Mouse (Mus musculus) hindbrain, embryonic 14.5 days (tissue): ENCODE measurements at regions not wholly inside any gene's neighbourhood (a gene's known extent, or its start where the extent isn't known, plus 50 kb on each side); places are given as distances from the start of the nearest gene placed in this dataset.
"Not testable (repeated sequence)": the region's sequence is repeated elsewhere in the genome, so short reads cannot be mapped to it uniquely, and the experiment has no call there.

Experiments used
- ATAC-seq: fragments of 200-750 bp; cut with Nextera tagmentation; 2 replicates; pipeline ENCODE4 v1.8.0; 2017; ENCODE audit warnings: moderate number of reproducible peaks, mild to moderate bottlenecking, moderate TSS enrichment, moderate library complexity; ENCODE audit not compliant: low FRiP score
- DNase-seq: peaks from one replicate; pipeline ENCODE4 v3.0.0-alpha.2; 2015; ENCODE audit warnings: low spot score
- H3K27ac ChIP-seq: fragments of 300-500 bp; sonication (generic); 2 replicates; pipeline ENCODE4 v1.5.1; 2014; ENCODE audit warnings: mild to moderate bottlenecking, moderate library complexity
- H3K27me3 ChIP-seq: fragments of 300-500 bp; sonication (generic); 2 replicates; pipeline ENCODE4 v1.6.1; 2014; ENCODE audit warnings: mild to moderate bottlenecking, low read length, mixed read lengths; ENCODE audit not compliant: control insufficient read depth, insufficient read depth
- H3K36me3 ChIP-seq: fragments of 300-500 bp; sonication (generic); replicated peaks from 2 replicates; pipeline ENCODE4 v1.6.1; 2014; ENCODE audit not compliant: control insufficient read depth, insufficient read depth
- H3K4me1 ChIP-seq: fragments of 300-500 bp; sonication (generic); replicated peaks from 2 replicates; pipeline ENCODE4 v1.6.1; 2014; ENCODE audit warnings: antibody characterized with exemption, low read length, mixed read lengths; ENCODE audit not compliant: control insufficient read depth, insufficient read depth
- H3K4me2 ChIP-seq: fragments of 300-500 bp; sonication (generic); replicated peaks from 2 replicates; pipeline ENCODE4 v1.6.1; 2014; ENCODE audit warnings: mild to moderate bottlenecking, moderate library complexity
- H3K4me3 ChIP-seq: fragments of 300-500 bp; sonication (generic); replicated peaks from 2 replicates; pipeline ENCODE4 v1.5.1; 2014; ENCODE audit warnings: mild to moderate bottlenecking, low read length
- H3K9ac ChIP-seq: fragments of 300-500 bp; sonication (generic); 2 replicates; pipeline ENCODE4 v1.6.1; 2014
- H3K9me3 ChIP-seq: fragments of 300-500 bp; sonication (generic); 2 replicates; pipeline ENCODE4 v1.6.1; 2016; ENCODE audit warnings: low read length; ENCODE audit not compliant: control insufficient read depth
- WGBS: fragments of 180-500 bp; shearing (Covaris S2); extraction: QIAGEN DNeasy Blood & Tissue Kit; methylation state at CpG from one replicate; pipeline ENCODE4 v1.1.7; 2014; 5-methylcytosine and 5-hydroxymethylcytosine counted together

DNA sequence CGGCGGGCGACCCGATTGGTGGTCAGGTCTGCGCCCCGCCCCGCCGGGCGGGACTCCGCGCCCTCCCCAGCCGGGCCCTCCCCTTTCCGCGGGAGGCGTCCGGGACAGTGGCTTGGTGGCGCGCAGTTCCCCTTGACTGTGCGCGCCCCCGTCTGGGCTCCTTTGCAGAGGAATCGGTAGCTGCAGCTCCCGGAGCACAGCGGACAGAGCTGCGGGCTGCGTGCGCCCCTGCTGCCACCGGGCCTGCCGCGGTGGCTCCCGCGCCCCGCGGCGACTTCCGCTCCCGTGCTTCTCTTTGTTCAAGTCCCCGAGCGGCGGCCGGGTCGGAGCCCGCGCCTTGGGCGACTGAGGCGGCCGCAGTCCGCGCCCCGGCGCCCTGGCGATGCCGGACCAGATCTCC is 566.6 kb upstream of the Gm21863 start:
- Histone ChIP-seq H3K4me3 (peak overlapping the region; percentile 36), H3K9ac (peak overlapping the region; percentile 55), H3K27ac (peak overlapping the region; percentile 32; the same call in 1 of the 2 replicates)
- not testable (repeated sequence) for H3K9me3 ChIP-seq, H3K36me3 ChIP-seq, H3K4me2 ChIP-seq, H3K4me1 ChIP-seq, H3K27me3 ChIP-seq, ATAC-seq
- WGBS, result 6% methylated on average over 34 of the region's 53 CpGs
- peak; percentile 15 for DNase-seq
